Mouse (Mus musculus): ENCODE measurements around the gene Gm10563. TPM values are rescaled to one million over a fixed set of nuclear protein-coding genes. Genes with fewer than 3 reads are reported as not detected.
A peak's percentile ranks its signal among the peaks of the same experiment; 100 is the strongest.

Gm10563 gene
- polyA plus RNA-seq, 1 experiment: not detected

DNA sequence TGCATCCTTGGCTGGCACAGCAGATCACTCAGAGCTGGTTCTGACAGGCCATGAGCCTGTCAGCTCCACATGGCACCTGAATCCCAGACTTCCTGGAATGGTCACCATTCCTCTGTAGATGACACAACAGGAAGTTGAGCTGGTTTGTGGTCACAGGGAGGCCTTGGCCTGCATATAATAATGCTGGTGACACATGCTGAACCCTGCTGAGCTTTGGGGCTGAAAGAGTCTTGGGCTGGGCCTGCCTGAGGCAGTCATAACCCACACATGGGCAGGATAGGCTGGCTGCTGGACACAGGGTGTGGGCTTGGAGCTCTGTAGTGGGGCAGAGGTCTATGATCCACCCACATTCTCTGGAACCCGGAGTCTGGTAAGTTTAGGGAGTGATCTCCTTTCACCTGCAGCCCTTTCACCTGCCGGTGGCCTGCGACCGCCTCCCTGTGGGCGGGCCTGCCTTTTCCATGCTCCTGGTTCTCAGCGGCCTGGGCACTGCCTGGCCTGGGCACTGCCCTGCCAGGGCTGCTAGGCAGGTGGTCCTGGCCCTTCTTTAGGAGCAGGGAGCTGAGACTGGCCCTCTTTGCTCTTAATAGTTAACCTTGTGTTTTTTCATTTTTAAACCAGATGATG is 62.8 kb downstream of the Gm10563 start:
- TF ChIP-seq POLR2A (IDR thresholded peaks at IDR 0.05; ENCODE audit: insufficient read length, low read depth) (no peak), E2F4 (IDR thresholded peaks at IDR 0.05; ENCODE audit: insufficient read depth) (no peak), MYOD1 (IDR thresholded peaks at IDR 0.05; ENCODE audit: control insufficient read depth in 1 of 3, insufficient read length in 2 of 3, low read depth in 2 of 3) (peak in 1 of 3 experiments; percentile 38), MYOG (IDR thresholded peaks at IDR 0.05; ENCODE audit: control insufficient read depth in 1 of 3, insufficient read depth in 1 of 3, insufficient read length in 2 of 3, low read depth in 2 of 3) (peak in 1 of 3 experiments; percentile 5)
- Histone ChIP-seq H3K36me3 (ENCODE audit: control insufficient read depth, insufficient read depth) (peaks cover 28% of the 10 kb centered on the region), H3ac (ENCODE audit: control insufficient read depth, insufficient read length) (no peak overlapping the region), H3K79me2 (ENCODE audit: control insufficient read depth, insufficient read depth) (no peaks in the 10 kb centered on the region), H3K4me2 (ENCODE audit: low read depth) (peak overlapping the region; percentile 60), H3K4me3 (no peak overlapping the region), H3K27me3 (ENCODE audit: control insufficient read depth, insufficient read depth, insufficient read length) (no peaks in the 10 kb centered on the region)

GRCm38 (mm10) chr4:155580420-155580819 is 64.8 kb downstream of the Gm10563 start:
- Histone ChIP-seq H3K4me3 (no peak overlapping the region), H3K27me3 (ENCODE audit: control insufficient read depth, insufficient read depth, insufficient read length) (no peaks in the 10 kb centered on the region), H3K79me2 (ENCODE audit: control insufficient read depth, insufficient read depth) (peaks cover 12% of the 10 kb centered on the region), H3K36me3 (ENCODE audit: control insufficient read depth, insufficient read depth) (peaks cover 29% of the 10 kb centered on the region), H3ac (ENCODE audit: control insufficient read depth, insufficient read length) (no peak overlapping the region), H3K4me2 (ENCODE audit: low read depth) (no peak overlapping the region)
- TF ChIP-seq MYOG (IDR thresholded peaks at IDR 0.05; ENCODE audit: control insufficient read depth in 1 of 3, insufficient read depth in 1 of 3, insufficient read length in 2 of 3, low read depth in 2 of 3) (no peak), MYOD1 (IDR thresholded peaks at IDR 0.05; ENCODE audit: control insufficient read depth in 1 of 3, insufficient read length in 2 of 3, low read depth in 2 of 3) (no peak), POLR2A (IDR thresholded peaks at IDR 0.05; ENCODE audit: insufficient read length, low read depth) (no peak), REST (IDR thresholded peaks at IDR 0.05; ENCODE audit: insufficient read depth, insufficient read length) (no peak), USF1 (IDR thresholded peaks at IDR 0.05; ENCODE audit: low read depth) (no peak), POLR2AphosphoS2 (IDR thresholded peaks at IDR 0.05; ENCODE audit: insufficient read length, low read depth) (no peak), SRF (IDR thresholded peaks at IDR 0.05; ENCODE audit: control insufficient read depth, insufficient read length, low read depth) (no peak), TCF3 (IDR thresholded peaks at IDR 0.05; ENCODE audit: insufficient read length, low read depth) (no peak)

- no peak overlapping the region for H3ac ChIP-seq (ENCODE audit: control insufficient read depth, insufficient read length)
- no peak overlapping the region for H3K4me3 ChIP-seq
- no peak overlapping the region for H3K4me2 ChIP-seq (ENCODE audit: low read depth)
- H3K36me3 ChIP-seq (ENCODE audit: control insufficient read depth, insufficient read depth): peaks cover 16% of the 10 kb centered on the region
- H3K27me3 ChIP-seq (ENCODE audit: control insufficient read depth, insufficient read depth, insufficient read length): no peaks in the 10 kb centered on the region
- TF ChIP-seq CEBPB (IDR thresholded peaks at IDR 0.05; ENCODE audit: insufficient read depth, poor library complexity, severe bottlenecking) (no peak), TCF12 (IDR thresholded peaks at IDR 0.05; ENCODE audit: insufficient read depth, poor library complexity, severe bottlenecking) (no peak), SRF (IDR thresholded peaks at IDR 0.05; ENCODE audit: control insufficient read depth, insufficient read length, low read depth) (no peak), E2F4 (IDR thresholded peaks at IDR 0.05; ENCODE audit: insufficient read depth) (no peak), POLR2A (IDR thresholded peaks at IDR 0.05; ENCODE audit: insufficient read length, low read depth) (no peak)
- H3K79me2 ChIP-seq (ENCODE audit: control insufficient read depth, insufficient read depth): peaks cover 27% of the 10 kb centered on the region
Observed at GRCm38 (mm10) chr4:155578336-155579125, 66.7 kb downstream of the Gm10563 start.

DNA sequence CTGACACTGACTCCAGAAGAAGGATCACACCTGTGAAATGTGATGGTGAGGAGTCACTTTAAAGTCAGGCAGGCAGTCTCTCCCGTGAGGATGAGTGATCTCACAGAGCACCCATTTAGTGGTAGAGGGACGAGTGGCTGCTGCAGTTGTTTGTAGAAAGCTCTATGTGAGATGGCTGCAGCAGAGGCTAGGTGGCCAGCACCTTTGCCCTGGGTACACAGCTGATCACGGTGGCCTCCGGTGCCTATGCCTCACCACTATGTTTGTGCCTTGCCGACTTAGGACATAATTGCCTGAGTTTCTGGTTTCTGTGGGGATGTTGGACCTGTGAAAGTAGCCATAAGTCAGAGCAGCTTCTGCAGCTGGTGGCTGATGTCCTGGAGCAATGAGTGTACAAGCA is 67.5 kb downstream of the Gm10563 start:
- peaks cover 35% of the 10 kb centered on the region for H3K79me2 ChIP-seq (ENCODE audit: control insufficient read depth, insufficient read depth)
- no peak for TF ChIP-seq USF1 (IDR thresholded peaks at IDR 0.05; ENCODE audit: low read depth)
- TF ChIP-seq MYOG (IDR thresholded peaks at IDR 0.05; ENCODE audit: control insufficient read depth in 1 of 3, insufficient read depth in 1 of 3, insufficient read length in 2 of 3, low read depth in 2 of 3): no peak
- no peak for TF ChIP-seq POLR2AphosphoS2 (IDR thresholded peaks at IDR 0.05; ENCODE audit: insufficient read length, low read depth)
- no peak for TF ChIP-seq POLR2A (IDR thresholded peaks at IDR 0.05; ENCODE audit: insufficient read length, low read depth)
- TF ChIP-seq REST (IDR thresholded peaks at IDR 0.05; ENCODE audit: insufficient read depth, insufficient read length): no peak
- no peak for TF ChIP-seq MYOD1 (IDR thresholded peaks at IDR 0.05; ENCODE audit: control insufficient read depth in 1 of 3, insufficient read length in 2 of 3, low read depth in 2 of 3)
- no peak for TF ChIP-seq TCF3 (IDR thresholded peaks at IDR 0.05; ENCODE audit: insufficient read length, low read depth)
- no peak for TF ChIP-seq E2F4 (IDR thresholded peaks at IDR 0.05; ENCODE audit: insufficient read depth)
- TF ChIP-seq TCF12 (IDR thresholded peaks at IDR 0.05; ENCODE audit: insufficient read depth, poor library complexity, severe bottlenecking): no peak
- TF ChIP-seq MAX (IDR thresholded peaks at IDR 0.05; ENCODE audit: low read depth): no peak
- TF ChIP-seq SRF (IDR thresholded peaks at IDR 0.05; ENCODE audit: control insufficient read depth, insufficient read length, low read depth): no peak
- no peak for TF ChIP-seq CEBPB (IDR thresholded peaks at IDR 0.05; ENCODE audit: insufficient read depth, poor library complexity, severe bottlenecking)
- no peak overlapping the region for H3K4me3 ChIP-seq
- H3ac ChIP-seq (ENCODE audit: control insufficient read depth, insufficient read length): no peak overlapping the region
- no peaks in the 10 kb centered on the region for H3K27me3 ChIP-seq (ENCODE audit: control insufficient read depth, insufficient read depth, insufficient read length)
- no peak overlapping the region for H3K4me2 ChIP-seq (ENCODE audit: low read depth)
- H3K36me3 ChIP-seq (ENCODE audit: control insufficient read depth, insufficient read depth): peaks cover 16% of the 10 kb centered on the region

DNA sequence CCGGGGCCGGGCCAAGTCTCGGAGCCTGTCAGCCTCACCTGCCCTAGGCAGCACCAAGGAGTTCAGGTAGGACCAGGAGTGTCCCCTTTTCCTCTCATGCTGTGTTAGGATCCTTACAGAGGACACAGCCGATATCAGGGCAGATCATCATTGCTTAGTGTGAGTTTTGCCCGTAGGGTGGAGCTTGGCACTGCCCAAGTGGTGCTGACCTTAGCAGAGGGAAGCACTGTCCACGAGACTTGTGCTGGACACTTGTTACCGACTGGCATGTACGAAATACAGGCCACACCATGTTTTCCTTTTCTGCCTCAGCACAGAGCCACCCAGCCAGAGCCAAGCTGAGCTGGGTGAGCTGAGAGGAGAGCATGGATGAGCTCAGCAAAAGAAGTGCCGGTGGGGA is 68.1 kb downstream of the Gm10563 start:
- Histone ChIP-seq H3K27me3 (ENCODE audit: control insufficient read depth, insufficient read depth, insufficient read length) (no peaks in the 10 kb centered on the region), H3K36me3 (ENCODE audit: control insufficient read depth, insufficient read depth) (peaks cover 16% of the 10 kb centered on the region), H3ac (ENCODE audit: control insufficient read depth, insufficient read length) (no peak overlapping the region), H3K79me2 (ENCODE audit: control insufficient read depth, insufficient read depth) (peaks cover 41% of the 10 kb centered on the region), H3K4me3 (no peak overlapping the region), H3K4me2 (ENCODE audit: low read depth) (no peak overlapping the region)
- TF ChIP-seq MYOG (IDR thresholded peaks at IDR 0.05; ENCODE audit: control insufficient read depth in 1 of 3, insufficient read depth in 1 of 3, insufficient read length in 2 of 3, low read depth in 2 of 3) (no peak), POLR2AphosphoS2 (IDR thresholded peaks at IDR 0.05; ENCODE audit: insufficient read length, low read depth) (no peak), E2F4 (IDR thresholded peaks at IDR 0.05; ENCODE audit: insufficient read depth) (no peak), TCF3 (IDR thresholded peaks at IDR 0.05; ENCODE audit: insufficient read length, low read depth) (no peak), CEBPB (IDR thresholded peaks at IDR 0.05; ENCODE audit: insufficient read depth, poor library complexity, severe bottlenecking) (no peak), TCF12 (IDR thresholded peaks at IDR 0.05; ENCODE audit: insufficient read depth, poor library complexity, severe bottlenecking) (no peak), SRF (IDR thresholded peaks at IDR 0.05; ENCODE audit: control insufficient read depth, insufficient read length, low read depth) (no peak), POLR2A (IDR thresholded peaks at IDR 0.05; ENCODE audit: insufficient read length, low read depth) (no peak), MYOD1 (IDR thresholded peaks at IDR 0.05; ENCODE audit: control insufficient read depth in 1 of 3, insufficient read length in 2 of 3, low read depth in 2 of 3) (no peak), REST (IDR thresholded peaks at IDR 0.05; ENCODE audit: insufficient read depth, insufficient read length) (no peak), USF1 (IDR thresholded peaks at IDR 0.05; ENCODE audit: low read depth) (no peak), MAX (IDR thresholded peaks at IDR 0.05; ENCODE audit: low read depth) (no peak)
